Mouse (Mus musculus) intestine, embryonic 14.5 days (tissue): ENCODE data around the gene Unc119b. TPM values are rescaled to one million over a fixed set of nuclear protein-coding genes. Genes with fewer than 3 reads are reported as not detected.
"Not testable (repeated sequence)": the region's sequence is repeated elsewhere in the genome, so short reads cannot be mapped to it uniquely, and the experiment has no call there.

Source experiments
- ATAC-seq: fragments of 200-750 bp; cut with Nextera tagmentation; replicated peaks from 2 replicates; pipeline ENCODE4 v1.8.0; 2017; ENCODE audit warnings: low read depth, moderate number of reproducible peaks, moderate TSS enrichment, moderate library complexity; ENCODE audit not compliant: low FRiP score, low TSS enrichment
- DNase-seq: peaks from one replicate; pipeline ENCODE4 v3.0.0-alpha.2; 2018; ENCODE audit warnings: low spot score
- H3K27ac ChIP-seq: fragments of 300-500 bp; sonication (generic); 2 replicates; pipeline ENCODE4 v1.5.1; 2014; ENCODE audit warnings: low read depth, mild to moderate bottlenecking, control low read depth
- H3K27me3 ChIP-seq: fragments of 300-500 bp; sonication (generic); replicated peaks from 2 replicates; pipeline ENCODE4 v1.6.1; 2014; ENCODE audit warnings: low read length, control low read depth; ENCODE audit not compliant: control insufficient read depth, insufficient read depth
- H3K36me3 ChIP-seq: fragments of 300-500 bp; sonication (generic); 2 replicates; pipeline ENCODE4 v1.6.1; 2014; ENCODE audit warnings: low read length, control low read depth; ENCODE audit not compliant: control insufficient read depth, insufficient read depth
- H3K4me1 ChIP-seq: fragments of 300-500 bp; sonication (generic); replicated peaks from 2 replicates; pipeline ENCODE4 v1.6.1; 2014; ENCODE audit warnings: low read length, control low read depth, mixed read lengths; ENCODE audit not compliant: control insufficient read depth, insufficient read depth
- H3K4me2 ChIP-seq: fragments of 300-500 bp; sonication (generic); 2 replicates; pipeline ENCODE4 v1.6.1; 2014; ENCODE audit warnings: low read length
- H3K4me3 ChIP-seq: fragments of 300-500 bp; sonication (generic); 2 replicates; pipeline ENCODE4 v1.5.1; 2014; ENCODE audit warnings: low read depth, low read length, control low read depth, mixed read lengths
- H3K9ac ChIP-seq: fragments of 300-500 bp; sonication (generic); 2 replicates; pipeline ENCODE4 v1.6.1; 2014; ENCODE audit warnings: mild to moderate bottlenecking, low read length
- H3K9me3 ChIP-seq: fragments of 300-500 bp; sonication (generic); 2 replicates; pipeline ENCODE4 v1.6.1; 2016; ENCODE audit warnings: low read length, control low read depth; ENCODE audit not compliant: control insufficient read depth
- WGBS: fragments of 180-500 bp; shearing (Covaris S2); extraction: QIAGEN DNeasy Blood & Tissue Kit; methylation state at CpG from one replicate; pipeline ENCODE4 v1.1.7; 2014; 5-methylcytosine and 5-hydroxymethylcytosine counted together
- polyA plus RNA-seq: library from polyadenylated mRNA; unstranded; fragments of >200 nt; fragmentation: Nextera tagmentation; extraction: Ambion mirVana; gene quantifications from 2 replicates; pipeline ENCODE4 v1.2.1, GENCODE M21; 2014

Unc119b gene
- polyA plus RNA-seq, 1 experiment from 2014 or later: 31.0 TPM

DNA sequence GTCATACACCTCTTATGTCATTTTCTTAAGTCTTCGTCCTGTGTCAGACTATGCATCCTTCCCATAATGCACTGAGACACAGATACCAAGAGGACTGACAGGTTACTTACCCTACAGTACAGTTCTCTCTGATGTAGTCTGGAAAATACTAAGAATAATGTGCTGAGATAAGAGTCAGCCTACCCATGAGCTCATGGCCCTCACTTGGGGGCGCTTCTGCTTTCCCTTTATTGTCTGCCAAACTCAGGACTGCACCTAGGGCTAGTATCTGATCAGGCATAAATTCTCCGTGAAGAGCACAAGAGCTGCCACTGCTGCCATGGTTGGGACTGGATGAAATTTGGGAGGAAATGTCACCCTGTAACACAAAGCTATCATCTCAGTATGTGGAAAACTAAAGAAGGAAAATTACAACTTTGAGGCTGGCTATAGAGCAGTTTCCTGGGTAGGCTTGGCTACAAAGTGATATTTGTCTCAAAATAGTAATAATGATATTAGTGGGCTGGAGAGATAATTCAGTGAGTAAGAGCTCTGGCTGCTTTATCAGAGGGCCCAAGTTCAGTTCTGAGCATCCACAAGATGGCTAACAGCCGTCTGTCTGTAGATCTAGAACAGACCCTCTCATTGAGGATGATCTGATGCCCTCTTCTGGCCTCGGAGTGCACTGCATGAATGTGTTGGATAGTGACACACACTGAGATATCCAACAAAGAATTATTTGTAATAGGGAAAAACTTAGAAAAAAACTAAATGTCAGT lies 58.5 kb downstream of the Unc119b start:
- H3K4me3 ChIP-seq: no peak overlapping the region
- H3K36me3 ChIP-seq: peaks cover 24% of the 10 kb centered on the region
- 61% methylated on average over 5 of the region's 5 CpGs for WGBS
- H3K4me1 ChIP-seq: peaks cover 11% of the 10 kb centered on the region; the same call in 1 of the 2 replicates
- no peaks in the 10 kb centered on the region for H3K9me3 ChIP-seq
- ATAC-seq (0 out of 2 replicates have a peak, but pooled peaks have one; percentile 47), DNase-seq (peak; percentile 82)
- H3K9ac ChIP-seq: no peak overlapping the region
- no peaks in the 10 kb centered on the region for H3K27me3 ChIP-seq
- no peak overlapping the region for H3K27ac ChIP-seq
- no peak overlapping the region for H3K4me2 ChIP-seq

DNA sequence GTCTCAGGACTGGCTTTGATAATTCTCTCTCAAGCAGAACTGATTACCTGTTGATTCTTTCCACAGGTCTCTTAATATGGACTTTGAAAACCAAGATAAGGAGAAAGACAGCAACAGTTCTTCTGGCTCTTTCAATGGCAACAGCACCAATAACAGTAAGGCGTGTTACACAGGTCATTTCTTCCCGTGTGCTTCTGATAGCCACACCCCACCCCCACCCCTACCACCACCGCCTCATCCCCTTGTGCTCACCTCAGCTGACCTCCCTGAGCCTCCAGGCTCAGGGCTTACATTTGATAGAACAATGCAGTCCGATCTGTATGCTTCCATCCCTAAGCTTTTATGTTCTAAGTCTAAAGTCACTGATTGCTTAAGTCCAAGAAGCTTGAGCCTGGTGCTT lies 60.0 kb downstream of the Unc119b start:
- ATAC-seq (no peak; the same call in 1 of the 2 replicates), DNase-seq (no peak)
- Histone ChIP-seq H3K9ac (no peak overlapping the region), H3K9me3 (no peaks in the 10 kb centered on the region), H3K27me3 (no peaks in the 10 kb centered on the region), H3K4me1 (peaks cover 15% of the 10 kb centered on the region; the same call in 1 of the 2 replicates), H3K36me3 (peaks cover 16% of the 10 kb centered on the region), H3K4me2 (no peak overlapping the region), H3K27ac (no peak overlapping the region), H3K4me3 (no peak overlapping the region)
- 61% methylated on average over 4 of the region's 4 CpGs for WGBS

- H3K4me3 ChIP-seq, H3K27me3 ChIP-seq, DNase-seq, H3K9me3 ChIP-seq, H3K4me2 ChIP-seq, H3K9ac ChIP-seq, ATAC-seq, H3K27ac ChIP-seq: not testable (repeated sequence)
- peaks cover 15% of the 10 kb centered on the region; the same call in 1 of the 2 replicates for H3K4me1 ChIP-seq
- 38% methylated on average over 8 of the region's 8 CpGs for WGBS
- peaks cover 16% of the 10 kb centered on the region for H3K36me3 ChIP-seq
These were observed 61.5 kb downstream of the Unc119b start for GRCm38 (mm10) chr5:115073306-115073705.

Other genes with a start within 250 kb of the Unc119b start
- 5.1 and 8.3 TPM in 2 replicates for gene Oasl2, start 238.0 kb downstream of the Unc119b start, polyA plus RNA-seq
- 1.7 and 2.3 TPM in 2 replicates for gene Oasl1, start 211.7 kb downstream of the Unc119b start, polyA plus RNA-seq
- 45.2 and 57.7 TPM in 2 replicates for gene 2210016L21Rik, start 192.8 kb downstream of the Unc119b start, polyA plus RNA-seq
- gene Hnf1a, start 163.9 kb downstream of the Unc119b start, polyA plus RNA-seq: 8.4 and 10.0 TPM in 2 replicates
- 21.1 and 21.5 TPM in 2 replicates for gene Sppl3, start 123.8 kb downstream of the Unc119b start, polyA plus RNA-seq
- gene Gm10401, start 36.7 kb downstream of the Unc119b start, polyA plus RNA-seq: 42.4 and 46.5 TPM in 2 replicates
- 53.3 and 57.3 TPM in 2 replicates for gene Acads, start 15.6 kb downstream of the Unc119b start, polyA plus RNA-seq
- 70.5 and 71.6 TPM in 2 replicates for gene Mlec, start 23.2 kb upstream of the Unc119b start, polyA plus RNA-seq
- gene Cabp1, start 59.4 kb upstream of the Unc119b start, polyA plus RNA-seq: 1.2 and 1.3 TPM in 2 replicates
- 134 and 140 TPM in 2 replicates for gene Pop5, start 100.9 kb upstream of the Unc119b start, polyA plus RNA-seq
- gene Rnf10, start 137.9 kb upstream of the Unc119b start, polyA plus RNA-seq: 67.5 and 69.6 TPM in 2 replicates
- gene Coq5, start 144.7 kb upstream of the Unc119b start, polyA plus RNA-seq: 54.4 and 57.6 TPM in 2 replicates
- gene Dynll1, start 166.0 kb upstream of the Unc119b start, polyA plus RNA-seq: 1,564 and 1,605 TPM in 2 replicates
- 226 and 231 TPM in 2 replicates for gene Srsf9, start 192.2 kb upstream of the Unc119b start, polyA plus RNA-seq
- gene Gatc, start 206.2 kb upstream of the Unc119b start, polyA plus RNA-seq: 33.7 and 40.2 TPM in 2 replicates
- gene Triap1, start 206.2 kb upstream of the Unc119b start, polyA plus RNA-seq: 59.8 and 65.9 TPM in 2 replicates
- 1,031 and 1,178 TPM in 2 replicates for gene Cox6a1, start 214.0 kb upstream of the Unc119b start, polyA plus RNA-seq